7 mouse cellular contexts compared by ENCODE assay signal in the genomic region with DNA sequence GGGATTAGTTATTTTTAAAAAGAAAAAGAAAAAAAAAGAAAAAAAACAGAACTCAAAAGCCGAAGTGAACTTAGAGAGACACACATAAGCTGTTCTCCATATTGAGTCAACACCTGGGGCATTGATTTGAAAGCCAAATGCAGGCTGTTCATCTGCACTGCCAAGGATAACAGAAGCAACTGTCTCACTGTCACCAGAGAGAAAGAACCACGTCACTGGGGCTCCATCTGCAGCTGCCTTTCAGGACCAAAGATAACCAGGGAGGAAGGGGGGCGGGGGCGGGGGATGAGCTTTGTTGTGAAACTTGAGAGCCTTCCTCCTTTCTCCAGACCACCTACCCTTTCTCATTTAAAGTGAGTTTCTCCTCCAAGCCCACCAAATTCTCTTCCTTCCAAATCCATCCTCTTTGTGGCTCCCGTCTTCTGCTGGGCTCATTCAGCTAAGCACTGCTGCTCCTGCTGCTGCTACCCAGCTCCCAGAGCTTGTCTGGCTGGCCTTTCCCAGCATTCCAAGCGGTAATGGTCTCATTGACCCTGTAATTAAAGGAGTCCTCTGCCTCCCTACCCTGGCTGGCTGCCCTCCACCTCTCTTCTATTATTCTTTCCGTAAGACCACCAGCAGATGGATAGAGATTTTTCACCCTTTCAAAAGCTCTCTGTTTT.
DNase-seq lines count a peak whose midpoint lies in the region; ATAC-seq and TF ChIP-seq lines count a peak whose summit lies in the region.

No protein-coding gene starts in this region.

- no peaks in the 10 kb centered on the region for H3K4me1 ChIP-seq in stomach, embryonic 14.5 days (ENCODE audit: control insufficient read depth, insufficient read depth, low read length)
- H3K4me1 ChIP-seq in stomach, postnatal 0 days (replicated peaks; ENCODE audit: control insufficient read depth, insufficient read depth): no peaks in the 10 kb centered on the region
- peaks cover 12% of the 10 kb centered on the region for H3K4me1 ChIP-seq in limb, embryonic 12.5 days (replicated peaks)

- H3K4me2 ChIP-seq in stomach, embryonic 14.5 days (replicated peaks; ENCODE audit: low read depth, low read length): no peak overlapping the region
- H3K4me2 ChIP-seq in stomach, postnatal 0 days (replicated peaks; ENCODE audit: low read depth): no peak overlapping the region
- H3K4me2 ChIP-seq in limb, embryonic 12.5 days: peak overlapping the region; percentile 24; the same call in 1 of the 2 replicates

- H3K4me3 ChIP-seq in stomach, embryonic 14.5 days (ENCODE audit: low read depth, low read length): no peak overlapping the region
- H3K4me3 ChIP-seq in stomach, postnatal 0 days (ENCODE audit: low read depth, low read length): no peak overlapping the region
- H3K4me3 ChIP-seq in limb, embryonic 12.5 days (replicated peaks): no peak overlapping the region

- no peaks in the 10 kb centered on the region for H3K27me3 ChIP-seq in stomach, embryonic 14.5 days (ENCODE audit: control insufficient read depth, insufficient read depth, low read length)
- no peaks in the 10 kb centered on the region for H3K27me3 ChIP-seq in stomach, postnatal 0 days (ENCODE audit: control insufficient read depth, insufficient read depth, low read length)
- H3K27me3 ChIP-seq in limb, embryonic 12.5 days: no peaks in the 10 kb centered on the region; the same call in 1 of the 2 replicates

- peak; percentile 63; the same call in 1 of the 2 replicates for ATAC-seq in stomach, embryonic 14.5 days (ENCODE audit: insufficient number of reproducible peaks, insufficient read depth, low FRiP score, low read depth)
- ATAC-seq in stomach, postnatal 0 days (ENCODE audit: low FRiP score, low TSS enrichment): no peak
- ATAC-seq in limb, embryonic 12.5 days (ENCODE audit: insufficient number of reproducible peaks, insufficient read depth, low FRiP score, low TSS enrichment, low read depth): no peak; the same call in 1 of the 2 replicates
- no peak for ATAC-seq in granulocyte monocyte progenitor cell, adult 5-6 weeks (replicated peaks; ENCODE audit: poor library complexity, severe bottlenecking)

- TF ChIP-seq EP300 in stomach, postnatal 0 days (optimal IDR thresholded peaks at IDR 0.05): no peak

- no peak for DNase-seq in stomach, postnatal 0 days (ENCODE audit: low spot score)
- DNase-seq in frontal cortex, adult 2 months (ENCODE audit: extremely low spot score in 1 of 2, low spot score in 1 of 2): peak; percentile 43 to 56
- DNase-seq in right cerebral cortex, postnatal 36 days (ENCODE audit: low spot score in 2 of 2): peak; percentile 27 to 40
- no peak for DNase-seq in T-cell, adult 2 months (ENCODE audit: low spot score)

- H3K27ac ChIP-seq in stomach, embryonic 14.5 days (ENCODE audit: low read length): no peak overlapping the region
- H3K27ac ChIP-seq in stomach, postnatal 0 days (replicated peaks): no peak overlapping the region
- H3K27ac ChIP-seq in limb, embryonic 12.5 days: no peak overlapping the region; the same call in 1 of the 2 replicates

- H3K9ac ChIP-seq in stomach, embryonic 14.5 days (replicated peaks; ENCODE audit: low read depth, low read length): no peak overlapping the region
- no peak overlapping the region for H3K9ac ChIP-seq in stomach, postnatal 0 days (ENCODE audit: low read length)
- H3K9ac ChIP-seq in limb, embryonic 12.5 days (replicated peaks): no peak overlapping the region

- no peaks in the 10 kb centered on the region for H3K36me3 ChIP-seq in stomach, embryonic 14.5 days (ENCODE audit: control insufficient read depth, insufficient read depth, low read length)
- H3K36me3 ChIP-seq in stomach, postnatal 0 days (ENCODE audit: control insufficient read depth, insufficient read depth, low read length): no peaks in the 10 kb centered on the region
- H3K36me3 ChIP-seq in limb, embryonic 12.5 days: no peaks in the 10 kb centered on the region

- H3K9me3 ChIP-seq in stomach, embryonic 14.5 days (ENCODE audit: control insufficient read depth, low read depth, low read length): no peaks in the 10 kb centered on the region
- H3K9me3 ChIP-seq in stomach, postnatal 0 days (ENCODE audit: control insufficient read depth, low read length): no peaks in the 10 kb centered on the region
- H3K9me3 ChIP-seq in limb, embryonic 12.5 days: no peaks in the 10 kb centered on the region

- 15% methylated on average over 7 of the region's 7 CpGs for WGBS in stomach, embryonic 14.5 days
- WGBS in stomach, postnatal 0 days: 16% methylated on average over 7 of the region's 7 CpGs
- WGBS in limb, embryonic 12.5 days: 16% methylated on average over 7 of the region's 7 CpGs

- TF ChIP-seq CTCF in stomach, postnatal 0 days (IDR thresholded peaks at IDR 0.05; ENCODE audit: low read depth): no peak

Comparison
In these comparisons a context has a peak if more than half of its experiments do, and no peak if none do; other contexts are left out.
1. DNase-seq: peak in frontal cortex, adult 2 months (2 of 2) and right cerebral cortex, postnatal 36 days (2 of 2); none in stomach, postnatal 0 days (single experiment) and T-cell, adult 2 months (single experiment).